Mouse (Mus musculus): Measurements from ENCODE around the gene Dhx36.

DNA sequence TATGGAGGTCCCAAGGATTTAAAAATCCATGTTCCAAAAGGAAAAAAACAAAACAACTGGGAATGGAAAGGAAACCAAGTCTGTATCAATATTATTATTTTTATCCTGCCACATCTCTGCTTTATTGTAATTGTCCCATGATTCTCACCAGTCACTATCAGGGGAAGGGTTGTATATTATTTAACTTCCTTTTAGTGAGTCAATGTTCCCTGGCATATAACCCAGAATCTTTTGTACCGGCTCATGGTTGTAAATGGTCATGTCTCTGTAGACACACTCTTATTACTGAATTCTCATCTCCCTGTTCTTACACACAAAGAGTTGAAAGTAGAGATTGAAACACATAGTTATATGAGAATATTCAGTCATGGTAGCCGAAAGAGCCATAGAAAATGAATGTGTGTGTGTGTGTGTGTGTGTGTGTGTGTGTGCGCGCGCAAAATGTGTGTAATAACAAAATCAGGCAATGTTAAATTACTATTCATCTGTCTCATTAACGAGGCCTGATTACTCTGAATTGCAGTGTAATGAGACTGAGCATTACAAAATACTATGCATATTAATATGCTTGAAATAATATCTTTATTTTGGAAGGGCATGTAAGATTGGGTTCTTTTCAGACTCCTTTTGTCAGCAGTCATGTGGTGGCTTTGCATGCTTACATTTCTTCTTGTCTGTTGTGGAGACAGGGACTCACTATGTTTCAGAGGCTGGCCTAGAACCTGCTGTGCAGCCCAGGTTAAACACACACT, 88.2 kb downstream of the Dhx36 start:
- TF ChIP-seq CTCF (IDR thresholded peaks at IDR 0.05; ENCODE audit: low read depth) (no peak), EP300 (IDR thresholded peaks at IDR 0.05; ENCODE audit: low read depth) (no peak)
